8 mouse cellular contexts compared by ENCODE assay signal in the genomic region with DNA sequence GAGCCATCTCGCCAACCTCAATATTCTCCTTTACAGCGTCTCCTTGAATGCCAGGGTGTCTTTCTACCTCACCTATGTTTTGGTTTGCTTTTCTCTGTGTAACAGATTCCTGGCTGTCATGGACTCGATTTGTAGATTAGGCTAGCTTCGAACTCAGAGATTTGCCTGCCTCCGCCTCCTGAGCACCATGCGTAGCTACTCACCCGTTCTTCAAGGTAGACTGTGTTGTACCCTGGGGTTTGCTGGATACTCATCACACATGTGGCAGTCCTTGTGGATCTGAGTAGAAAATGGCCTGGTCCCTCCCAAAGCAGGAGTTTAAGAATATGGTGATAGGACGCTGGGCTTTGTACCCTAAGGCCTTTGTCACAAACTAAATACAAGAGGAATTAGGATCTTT. TPM values are rescaled to one million over a fixed set of nuclear protein-coding genes. Genes with fewer than 3 reads are reported as not detected.
DNase-seq lines count a peak whose midpoint lies in the region; ATAC-seq and TF ChIP-seq lines count a peak whose summit lies in the region.

No protein-coding gene starts in this region.

- peak overlapping the region; percentile 66 for H3K4me2 ChIP-seq in kidney, embryonic 15.5 days
- peak overlapping the region; percentile 92 for H3K4me2 ChIP-seq in heart, postnatal 0 days (ENCODE audit: low read depth, low read length)
- H3K4me2 ChIP-seq in midbrain, embryonic 11.5 days: peak overlapping the region; percentile 55

- peak overlapping the region; percentile 65 for H3K9ac ChIP-seq in kidney, embryonic 15.5 days
- H3K9ac ChIP-seq in heart, postnatal 0 days (replicated peaks; ENCODE audit: low read depth, low read length): peak overlapping the region; percentile 70
- H3K9ac ChIP-seq in midbrain, embryonic 11.5 days (ENCODE audit: low read length): peak overlapping the region; percentile 63

- H3K27me3 ChIP-seq in kidney, embryonic 15.5 days: no peaks in the 10 kb centered on the region
- no peaks in the 10 kb centered on the region for H3K27me3 ChIP-seq in heart, postnatal 0 days (ENCODE audit: control insufficient read depth, insufficient read depth, low read length)
- no peaks in the 10 kb centered on the region for H3K27me3 ChIP-seq in midbrain, embryonic 11.5 days (ENCODE audit: control insufficient read depth, insufficient read depth, low read length)

- no peak for ATAC-seq in kidney, embryonic 15.5 days (replicated peaks; ENCODE audit: low FRiP score)
- ATAC-seq in heart, postnatal 0 days (ENCODE audit: insufficient read depth, low read depth): no peak
- ATAC-seq in midbrain, embryonic 11.5 days (ENCODE audit: low FRiP score): no peak
- no peak for ATAC-seq in inflammation-experienced regulatory T-cells, adult 6 months

- peaks cover 32% of the 10 kb centered on the region for H3K4me1 ChIP-seq in kidney, embryonic 15.5 days
- H3K4me1 ChIP-seq in bone marrow, adult 2 months (ENCODE audit: control insufficient read depth, insufficient read depth, low read length): peaks cover 11% of the 10 kb centered on the region; the same call in 1 of the 2 replicates
- peaks cover 21% of the 10 kb centered on the region for H3K4me1 ChIP-seq in heart, postnatal 0 days (ENCODE audit: control insufficient read depth, insufficient read depth)
- H3K4me1 ChIP-seq in midbrain, embryonic 11.5 days (ENCODE audit: control insufficient read depth, insufficient read depth, low read length): peaks cover 18% of the 10 kb centered on the region

- peak overlapping the region; percentile 83 for H3K27ac ChIP-seq in kidney, embryonic 15.5 days
- no peak overlapping the region for H3K27ac ChIP-seq in bone marrow, adult 2 months (ENCODE audit: control insufficient read depth, insufficient read depth, low read depth, low read length, poor library complexity)
- peak overlapping the region; percentile 83 for H3K27ac ChIP-seq in heart, postnatal 0 days (ENCODE audit: low read depth)
- H3K27ac ChIP-seq in midbrain, embryonic 11.5 days (ENCODE audit: low read depth, low read length): no peak overlapping the region

- TF ChIP-seq POLR2A in bone marrow, adult 2 months (IDR thresholded peaks at IDR 0.05; ENCODE audit: borderline replicate concordance, control insufficient read depth, low read depth, low read length): no peak

- TF ChIP-seq EP300 in heart, postnatal 0 days (IDR thresholded peaks at IDR 0.05; ENCODE audit: low read depth): no peak

- H3K36me3 ChIP-seq in kidney, embryonic 15.5 days: peaks cover 55% of the 10 kb centered on the region
- peaks cover 26% of the 10 kb centered on the region for H3K36me3 ChIP-seq in heart, postnatal 0 days (replicated peaks; ENCODE audit: control insufficient read depth, insufficient read depth, low read length)
- H3K36me3 ChIP-seq in midbrain, embryonic 11.5 days (ENCODE audit: control insufficient read depth, insufficient read depth, low read length): peaks cover 8% of the 10 kb centered on the region

- H3K4me3 ChIP-seq in kidney, embryonic 15.5 days (replicated peaks): peak overlapping the region; percentile 63
- H3K4me3 ChIP-seq in bone marrow, adult 2 months (replicated peaks; ENCODE audit: control insufficient read depth, low read depth, low read length): peak overlapping the region; percentile 82
- H3K4me3 ChIP-seq in heart, postnatal 0 days (ENCODE audit: low read depth, low read length): peak overlapping the region; percentile 79
- peak overlapping the region; percentile 91 for H3K4me3 ChIP-seq in midbrain, embryonic 11.5 days (ENCODE audit: low read depth, low read length)

- DNase-seq in kidney, postnatal 25 days: no peak
- DNase-seq in heart, postnatal 0 days (ENCODE audit: low spot score): no peak
- DNase-seq in midbrain, embryonic 11.5 days (ENCODE audit: low spot score, missing footprints): no peak
- no peak for DNase-seq in layer of hippocampus, adult 9-10 months (ENCODE audit: low spot score)
- no peak for DNase-seq in cerebellum, postnatal 36 days

- no peak for TF ChIP-seq CTCF in bone marrow, adult 2 months (IDR thresholded peaks at IDR 0.05; ENCODE audit: control insufficient read depth, insufficient read depth, low read length)
- TF ChIP-seq CTCF in heart, postnatal 0 days (IDR thresholded peaks at IDR 0.05; ENCODE audit: low read depth): no peak

- H3K9me3 ChIP-seq in kidney, embryonic 15.5 days (replicated peaks): no peaks in the 10 kb centered on the region
- no peaks in the 10 kb centered on the region for H3K9me3 ChIP-seq in heart, postnatal 0 days (replicated peaks; ENCODE audit: control insufficient read depth, low read length)
- no peaks in the 10 kb centered on the region for H3K9me3 ChIP-seq in midbrain, embryonic 11.5 days (ENCODE audit: control insufficient read depth, low read length)

- 10% methylated on average over 8 of the region's 8 CpGs for WGBS in kidney, embryonic 15.5 days
- 9% methylated on average over 8 of the region's 8 CpGs for WGBS in bone marrow, adult 2 months
- 14% methylated on average over 8 of the region's 8 CpGs for WGBS in heart, postnatal 0 days
- 17% methylated on average over 8 of the region's 8 CpGs for WGBS in midbrain, embryonic 11.5 days

RNA-seq across cellular contexts. Expression of a gene that starts 1.0 kb away (rescaled TPM):
- 18.9 and 21.5 TPM in 2 replicates for polyA plus RNA-seq in kidney, embryonic 15.5 days (2015; fragmentation: Nextera tagmentation; extraction: Ambion mirVana)
- polyA plus RNA-seq in bone marrow, adult 2 months (2011; ENCODE audit: insufficient read depth, insufficient read length, low replicate concordance, missing spikeins): 10.3 and 23.6 TPM in 2 replicates
- 34.2 and 35.7 TPM in 2 replicates for total RNA-seq in heart, postnatal 0 days (2014; rRNA removed; ENCODE audit: low replicate concordance)
- polyA plus RNA-seq in heart, postnatal 0 days (2015; fragmentation: Nextera tagmentation; extraction: Ambion mirVana): 6.7 and 7.7 TPM in 2 replicates
- 10.9 and 13.4 TPM in 2 replicates for polyA plus RNA-seq in midbrain, embryonic 11.5 days (2014; fragmentation: Nextera tagmentation; extraction: Ambion mirVana)
- polyA plus RNA-seq in inflammation-experienced regulatory T-cells, adult 6 months (2017; shearing (Covaris generic)): 1 to 10 TPM; 6.7 to 8.4 (median 7.7) TPM

RNA-seq across cellular contexts. Expression of a gene that starts 18.4 kb away (rescaled TPM):
- 71.5 and 77.2 TPM in 2 replicates for polyA plus RNA-seq in kidney, embryonic 15.5 days (2015; fragmentation: Nextera tagmentation; extraction: Ambion mirVana)
- polyA plus RNA-seq in bone marrow, adult 2 months (2011; ENCODE audit: insufficient read depth, insufficient read length, low replicate concordance, missing spikeins): 36.2 and 57.2 TPM in 2 replicates
- total RNA-seq in heart, postnatal 0 days (2014; rRNA removed; ENCODE audit: low replicate concordance): 17.0 and 26.4 TPM in 2 replicates
- 15.8 and 16.0 TPM in 2 replicates for polyA plus RNA-seq in heart, postnatal 0 days (2015; fragmentation: Nextera tagmentation; extraction: Ambion mirVana)
- 57.7 and 62.6 TPM in 2 replicates for polyA plus RNA-seq in midbrain, embryonic 11.5 days (2014; fragmentation: Nextera tagmentation; extraction: Ambion mirVana)
- polyA plus RNA-seq in inflammation-experienced regulatory T-cells, adult 6 months (2017; shearing (Covaris generic)): 10 to 100 TPM; 48.9 to 68.1 (median 66.7) TPM

RNA-seq across cellular contexts. Expression of a gene that starts 49.7 kb away (rescaled TPM):
- 17.0 and 17.3 TPM in 2 replicates for polyA plus RNA-seq in kidney, embryonic 15.5 days (2015; fragmentation: Nextera tagmentation; extraction: Ambion mirVana)
- polyA plus RNA-seq in bone marrow, adult 2 months (2011; ENCODE audit: insufficient read depth, insufficient read length, low replicate concordance, missing spikeins): 1.6 and 4.1 TPM in 2 replicates
- 2.7 and 10.8 TPM in 2 replicates for total RNA-seq in heart, postnatal 0 days (2014; rRNA removed; ENCODE audit: low replicate concordance)
- 5.7 and 5.9 TPM in 2 replicates for polyA plus RNA-seq in heart, postnatal 0 days (2015; fragmentation: Nextera tagmentation; extraction: Ambion mirVana)
- polyA plus RNA-seq in midbrain, embryonic 11.5 days (2014; fragmentation: Nextera tagmentation; extraction: Ambion mirVana): 11.6 and 13.5 TPM in 2 replicates
- polyA plus RNA-seq in inflammation-experienced regulatory T-cells, adult 6 months (2017; shearing (Covaris generic)): 1 to 10 TPM; 4.3 to 7.1 (median 6.4) TPM

RNA-seq across cellular contexts. Expression of a gene that starts 49.7 kb away (rescaled TPM):
- 1.5 and 1.9 TPM in 2 replicates for polyA plus RNA-seq in kidney, embryonic 15.5 days (2015; fragmentation: Nextera tagmentation; extraction: Ambion mirVana)
- not detected in 2 replicates for polyA plus RNA-seq in bone marrow, adult 2 months (2011; ENCODE audit: insufficient read depth, insufficient read length, low replicate concordance, missing spikeins)
- 0.58 TPM in 1 of 2 replicates, not detected in the other for total RNA-seq in heart, postnatal 0 days (2014; rRNA removed; ENCODE audit: low replicate concordance)
- polyA plus RNA-seq in heart, postnatal 0 days (2015; fragmentation: Nextera tagmentation; extraction: Ambion mirVana): 2.9 and 3.2 TPM in 2 replicates
- 0.71 and 0.76 TPM in 2 replicates for polyA plus RNA-seq in midbrain, embryonic 11.5 days (2014; fragmentation: Nextera tagmentation; extraction: Ambion mirVana)
- under 1 TPM; 0.20 to 0.59 (median 0.31) TPM for polyA plus RNA-seq in inflammation-experienced regulatory T-cells, adult 6 months (2017; shearing (Covaris generic))

RNA-seq across cellular contexts. Expression of a gene that starts 54.7 kb away (rescaled TPM):
- polyA plus RNA-seq in kidney, embryonic 15.5 days (2015; fragmentation: Nextera tagmentation; extraction: Ambion mirVana): 16.2 and 18.4 TPM in 2 replicates
- polyA plus RNA-seq in bone marrow, adult 2 months (2011; ENCODE audit: insufficient read depth, insufficient read length, low replicate concordance, missing spikeins): 2.9 and 8.0 TPM in 2 replicates
- total RNA-seq in heart, postnatal 0 days (2014; rRNA removed; ENCODE audit: low replicate concordance): 6.0 and 17.0 TPM in 2 replicates
- polyA plus RNA-seq in heart, postnatal 0 days (2015; fragmentation: Nextera tagmentation; extraction: Ambion mirVana): 6.2 and 6.6 TPM in 2 replicates
- 11.0 and 13.6 TPM in 2 replicates for polyA plus RNA-seq in midbrain, embryonic 11.5 days (2014; fragmentation: Nextera tagmentation; extraction: Ambion mirVana)
- 1 to 10 TPM; 2.6 to 4.9 (median 4.1) TPM for polyA plus RNA-seq in inflammation-experienced regulatory T-cells, adult 6 months (2017; shearing (Covaris generic))

Comparison
In these comparisons a context has a peak if more than half of its experiments do, and no peak if none do; other contexts are left out.
1. H3K27ac ChIP-seq: peak in kidney, embryonic 15.5 days (single experiment) and heart, postnatal 0 days (single experiment); none in bone marrow, adult 2 months (single experiment) and midbrain, embryonic 11.5 days (single experiment).
2. Peak in every context shown above with its lines, with median percentiles within 50 percentile points of each other: H3K4me2 ChIP-seq, H3K4me3 ChIP-seq and H3K9ac ChIP-seq.